Mouse (Mus musculus): ENCODE data around the gene Rps27l. TPM values are rescaled to one million over a fixed set of nuclear protein-coding genes. Genes with fewer than 3 reads are reported as not detected.

The Rps27l gene
- polyA plus RNA-seq, 1 experiment from 2014 or later, result 585 TPM

- Histone ChIP-seq H3K4me3 (ENCODE audit: low read length) (peak within 1 kb of the TSS; percentile 99), H3K4me2 (replicated peaks; ENCODE audit: low read depth, low read length) (peak within 1 kb of the TSS; percentile 93), H3K9ac (replicated peaks; ENCODE audit: low read length) (peak within 1 kb of the TSS; percentile 86), H3K27me3 (ENCODE audit: insufficient read depth, low read length) (no peaks in the 10 kb centered on the region), H3K36me3 (ENCODE audit: insufficient read depth, low read length) (no peaks in the 10 kb centered on the region), H3K27ac (ENCODE audit: low read length) (peak within 1 kb of the TSS; percentile 82), H3K9me3 (ENCODE audit: low read length) (no peaks in the 10 kb centered on the region), H3K4me1 (ENCODE audit: insufficient read depth, low read length) (peaks cover 20% of the 10 kb centered on the region)
- ATAC-seq (ENCODE audit: low FRiP score, low TSS enrichment), result peak; percentile 99
- WGBS, result under 1% methylated on average over 48 of the region's 49 CpGs
Observed at GRCm38 (mm10) chr9:66919382-66919971, 26.4 kb upstream of the Rps27l start, which contains the start of gene Rab8b. Rab8b (minus strand) TSS chr9:66919687.

- peak overlapping the region; percentile 99 for H3K4me3 ChIP-seq (ENCODE audit: low read length)
- peaks cover 20% of the 10 kb centered on the region for H3K4me1 ChIP-seq (ENCODE audit: insufficient read depth, low read length)
- 0% methylated on average over 14 of the region's 14 CpGs for WGBS
- H3K36me3 ChIP-seq (ENCODE audit: insufficient read depth, low read length), result no peaks in the 10 kb centered on the region
- H3K9ac ChIP-seq (replicated peaks; ENCODE audit: low read length), result peak overlapping the region; percentile 62
- H3K9me3 ChIP-seq (ENCODE audit: low read length), result no peaks in the 10 kb centered on the region
- ATAC-seq (ENCODE audit: low FRiP score, low TSS enrichment), result peak; percentile 56; the same call in 1 of the 2 replicates
- H3K27me3 ChIP-seq (ENCODE audit: insufficient read depth, low read length), result no peaks in the 10 kb centered on the region
- H3K4me2 ChIP-seq (replicated peaks; ENCODE audit: low read depth, low read length), result peak overlapping the region; percentile 93
- H3K27ac ChIP-seq (ENCODE audit: low read length), result peak overlapping the region; percentile 72
Observed at GRCm38 (mm10) chr9:66919981-66920380, 25.9 kb upstream of the Rps27l start.

GRCm38 (mm10) chr9:66920488-66921279 lies 25.2 kb upstream of the Rps27l start:
- no peak overlapping the region for H3K27ac ChIP-seq (ENCODE audit: low read length)
- H3K9ac ChIP-seq (replicated peaks; ENCODE audit: low read length), result no peak overlapping the region
- no peak for ATAC-seq (ENCODE audit: low FRiP score, low TSS enrichment)
- no peaks in the 10 kb centered on the region for H3K9me3 ChIP-seq (ENCODE audit: low read length)
- 2% methylated on average over 6 of the region's 6 CpGs for WGBS
- no peaks in the 10 kb centered on the region for H3K36me3 ChIP-seq (ENCODE audit: insufficient read depth, low read length)
- no peaks in the 10 kb centered on the region for H3K27me3 ChIP-seq (ENCODE audit: insufficient read depth, low read length)
- H3K4me2 ChIP-seq (replicated peaks; ENCODE audit: low read depth, low read length), result peak overlapping the region; percentile 93
- peaks cover 20% of the 10 kb centered on the region for H3K4me1 ChIP-seq (ENCODE audit: insufficient read depth, low read length)
- H3K4me3 ChIP-seq (ENCODE audit: low read length), result 0 out of 2 replicates have a peak overlapping the region, but pooled peaks have one; percentile 10

GRCm38 (mm10) chr9:66922076-66922475 lies 23.8 kb upstream of the Rps27l start:
- WGBS, result 97% methylated on average over 1 of the region's 1 CpGs
- Histone ChIP-seq H3K27ac (ENCODE audit: low read length) (no peak overlapping the region), H3K4me1 (ENCODE audit: insufficient read depth, low read length) (peaks cover 14% of the 10 kb centered on the region), H3K4me3 (ENCODE audit: low read length) (no peak overlapping the region), H3K9me3 (ENCODE audit: low read length) (no peaks in the 10 kb centered on the region), H3K9ac (replicated peaks; ENCODE audit: low read length) (no peak overlapping the region), H3K27me3 (ENCODE audit: insufficient read depth, low read length) (no peaks in the 10 kb centered on the region), H3K4me2 (replicated peaks; ENCODE audit: low read depth, low read length) (no peak overlapping the region), H3K36me3 (ENCODE audit: insufficient read depth, low read length) (no peaks in the 10 kb centered on the region)
- no peak for ATAC-seq (ENCODE audit: low FRiP score, low TSS enrichment)

GRCm38 (mm10) chr9:66925853-66926252 lies 20.0 kb upstream of the Rps27l start:
- H3K9ac ChIP-seq (replicated peaks; ENCODE audit: low read length), result no peak overlapping the region
- no peak for ATAC-seq (ENCODE audit: low FRiP score, low TSS enrichment)
- 0 out of 2 replicates have a peak, but pooled peaks cover 1% of the 10 kb centered on the region for H3K4me1 ChIP-seq (ENCODE audit: insufficient read depth, low read length)
- WGBS, result 75% methylated on average over 3 of the region's 3 CpGs
- no peaks in the 10 kb centered on the region for H3K36me3 ChIP-seq (ENCODE audit: insufficient read depth, low read length)
- no peaks in the 10 kb centered on the region for H3K27me3 ChIP-seq (ENCODE audit: insufficient read depth, low read length)
- H3K27ac ChIP-seq (ENCODE audit: low read length), result no peak overlapping the region
- H3K9me3 ChIP-seq (ENCODE audit: low read length), result no peaks in the 10 kb centered on the region
- H3K4me3 ChIP-seq (ENCODE audit: low read length), result no peak overlapping the region
- no peak overlapping the region for H3K4me2 ChIP-seq (replicated peaks; ENCODE audit: low read depth, low read length)

GRCm38 (mm10) chr9:66927696-66928402 lies 18.0 kb upstream of the Rps27l start:
- Histone ChIP-seq H3K4me3 (ENCODE audit: low read length) (no peak overlapping the region), H3K27ac (ENCODE audit: low read length) (no peak overlapping the region), H3K4me2 (replicated peaks; ENCODE audit: low read depth, low read length) (no peak overlapping the region), H3K27me3 (ENCODE audit: insufficient read depth, low read length) (no peaks in the 10 kb centered on the region), H3K36me3 (ENCODE audit: insufficient read depth, low read length) (no peaks in the 10 kb centered on the region), H3K9ac (replicated peaks; ENCODE audit: low read length) (no peak overlapping the region), H3K9me3 (ENCODE audit: low read length) (no peaks in the 10 kb centered on the region), H3K4me1 (ENCODE audit: insufficient read depth, low read length) (no peaks in the 10 kb centered on the region)
- 88% methylated on average over 8 of the region's 8 CpGs for WGBS
- no peak for ATAC-seq (ENCODE audit: low FRiP score, low TSS enrichment)

- no peak overlapping the region for H3K27ac ChIP-seq (ENCODE audit: low read length)
- H3K9me3 ChIP-seq (ENCODE audit: low read length), result no peaks in the 10 kb centered on the region
- no peaks in the 10 kb centered on the region for H3K4me1 ChIP-seq (ENCODE audit: insufficient read depth, low read length)
- no peak overlapping the region for H3K4me3 ChIP-seq (ENCODE audit: low read length)
- H3K27me3 ChIP-seq (ENCODE audit: insufficient read depth, low read length), result no peaks in the 10 kb centered on the region
- no peak for ATAC-seq (ENCODE audit: low FRiP score, low TSS enrichment)
- no peak overlapping the region for H3K9ac ChIP-seq (replicated peaks; ENCODE audit: low read length)
- WGBS, result 58% methylated on average over 7 of the region's 7 CpGs
- H3K4me2 ChIP-seq (replicated peaks; ENCODE audit: low read depth, low read length), result no peak overlapping the region
- no peaks in the 10 kb centered on the region for H3K36me3 ChIP-seq (ENCODE audit: insufficient read depth, low read length)
Observed at GRCm38 (mm10) chr9:66930351-66930750, 15.5 kb upstream of the Rps27l start.

GRCm38 (mm10) chr9:66933869-66934808 lies 11.7 kb upstream of the Rps27l start:
- H3K27ac ChIP-seq (ENCODE audit: low read length), result no peak overlapping the region
- no peaks in the 10 kb centered on the region for H3K27me3 ChIP-seq (ENCODE audit: insufficient read depth, low read length)
- H3K9me3 ChIP-seq (ENCODE audit: low read length), result no peaks in the 10 kb centered on the region
- 68% methylated on average over 19 of the region's 19 CpGs for WGBS
- H3K4me2 ChIP-seq (replicated peaks; ENCODE audit: low read depth, low read length), result no peak overlapping the region
- H3K36me3 ChIP-seq (ENCODE audit: insufficient read depth, low read length), result no peaks in the 10 kb centered on the region
- no peaks in the 10 kb centered on the region for H3K4me1 ChIP-seq (ENCODE audit: insufficient read depth, low read length)
- H3K9ac ChIP-seq (replicated peaks; ENCODE audit: low read length), result no peak overlapping the region
- no peak overlapping the region for H3K4me3 ChIP-seq (ENCODE audit: low read length)
- ATAC-seq (ENCODE audit: low FRiP score, low TSS enrichment), result no peak

GRCm38 (mm10) chr9:66937507-66937906 lies 8.4 kb upstream of the Rps27l start:
- H3K9ac ChIP-seq (replicated peaks; ENCODE audit: low read length), result no peak overlapping the region
- no peak for ATAC-seq (ENCODE audit: low FRiP score, low TSS enrichment)
- no peak overlapping the region for H3K4me2 ChIP-seq (replicated peaks; ENCODE audit: low read depth, low read length)
- 57% methylated on average over 8 of the region's 8 CpGs for WGBS
- H3K4me1 ChIP-seq (ENCODE audit: insufficient read depth, low read length), result no peaks in the 10 kb centered on the region
- H3K36me3 ChIP-seq (ENCODE audit: insufficient read depth, low read length), result no peaks in the 10 kb centered on the region
- H3K27me3 ChIP-seq (ENCODE audit: insufficient read depth, low read length), result no peaks in the 10 kb centered on the region
- H3K4me3 ChIP-seq (ENCODE audit: low read length), result no peak overlapping the region
- H3K9me3 ChIP-seq (ENCODE audit: low read length), result no peaks in the 10 kb centered on the region
- no peak overlapping the region for H3K27ac ChIP-seq (ENCODE audit: low read length)

All from kidney, embryonic 16.5 days (tissue).